Mouse (Mus musculus): ENCODE measurements around the gene Clec2d. TPM values are rescaled to one million over a fixed set of nuclear protein-coding genes. Genes with fewer than 3 reads are reported as not detected.
"Not testable (repeated sequence)": the region's sequence is repeated elsewhere in the genome, so short reads cannot be mapped to it uniquely, and the experiment has no call there.

Gene Clec2d
- polyA plus RNA-seq, 1 experiment from 2014 or later, result 0.24 TPM

GRCm38 (mm10) chr6:129193431-129193830 lies 13.0 kb downstream of the Clec2d start:
- no peak overlapping the region for H3K27ac ChIP-seq (replicated peaks)
- H3K9ac ChIP-seq (replicated peaks), result no peak overlapping the region
- H3K4me3 ChIP-seq (replicated peaks), result no peak overlapping the region
- no peaks in the 10 kb centered on the region for H3K4me1 ChIP-seq
- no peak overlapping the region for H3K4me2 ChIP-seq
- no peak for ATAC-seq (ENCODE audit: low FRiP score)
- no peaks in the 10 kb centered on the region for H3K27me3 ChIP-seq (replicated peaks)
- H3K9me3 ChIP-seq (replicated peaks), result no peaks in the 10 kb centered on the region
- H3K36me3 ChIP-seq, result no peaks in the 10 kb centered on the region
- 92% methylated on average over 2 of the region's 2 CpGs for WGBS

GRCm38 (mm10) chr6:129200066-129200465 lies 19.7 kb downstream of the Clec2d start:
- ATAC-seq (ENCODE audit: low FRiP score); H3K9me3 ChIP-seq (replicated peaks); H3K4me1 ChIP-seq; H3K9ac ChIP-seq (replicated peaks); H3K36me3 ChIP-seq; H3K4me2 ChIP-seq; H3K27me3 ChIP-seq (replicated peaks); H3K27ac ChIP-seq (replicated peaks); H3K4me3 ChIP-seq (replicated peaks): not testable (repeated sequence)

- no peak for ATAC-seq (ENCODE audit: low FRiP score)
- no peaks in the 10 kb centered on the region for H3K9me3 ChIP-seq (replicated peaks)
- no peaks in the 10 kb centered on the region for H3K36me3 ChIP-seq
- no peaks in the 10 kb centered on the region for H3K4me1 ChIP-seq
- no peaks in the 10 kb centered on the region for H3K27me3 ChIP-seq (replicated peaks)
- no peak overlapping the region for H3K4me3 ChIP-seq (replicated peaks)
- H3K4me2 ChIP-seq, result no peak overlapping the region
- 85% methylated on average over 1 of the region's 1 CpGs for WGBS
- no peak overlapping the region for H3K9ac ChIP-seq (replicated peaks)
- H3K27ac ChIP-seq (replicated peaks), result no peak overlapping the region
Observed at GRCm38 (mm10) chr6:129202306-129202705, 21.9 kb downstream of the Clec2d start.

GRCm38 (mm10) chr6:129204342-129204741 lies 23.9 kb downstream of the Clec2d start:
- Histone ChIP-seq H3K27me3 (replicated peaks) (no peaks in the 10 kb centered on the region), H3K4me2 (no peak overlapping the region), H3K9ac (replicated peaks) (no peak overlapping the region), H3K4me3 (replicated peaks) (no peak overlapping the region), H3K27ac (replicated peaks) (no peak overlapping the region), H3K36me3 (no peaks in the 10 kb centered on the region), H3K9me3 (replicated peaks) (no peaks in the 10 kb centered on the region), H3K4me1 (no peaks in the 10 kb centered on the region)
- ATAC-seq (ENCODE audit: low FRiP score), result no peak
- 65% methylated on average over 1 of the region's 1 CpGs for WGBS

GRCm38 (mm10) chr6:129204838-129205237 lies 24.4 kb downstream of the Clec2d start:
- Histone ChIP-seq H3K27me3 (replicated peaks) (no peaks in the 10 kb centered on the region), H3K4me2 (no peak overlapping the region), H3K36me3 (no peaks in the 10 kb centered on the region), H3K4me3 (replicated peaks) (no peak overlapping the region), H3K27ac (replicated peaks) (no peak overlapping the region), H3K9me3 (replicated peaks) (no peaks in the 10 kb centered on the region), H3K9ac (replicated peaks) (no peak overlapping the region), H3K4me1 (no peaks in the 10 kb centered on the region)
- no peak for ATAC-seq (ENCODE audit: low FRiP score)
- WGBS, result 91% methylated on average over 3 of the region's 3 CpGs

GRCm38 (mm10) chr6:129208891-129209519 lies 28.6 kb downstream of the Clec2d start:
- no peak overlapping the region for H3K9ac ChIP-seq (replicated peaks)
- no peak overlapping the region for H3K27ac ChIP-seq (replicated peaks)
- WGBS, result 92% methylated on average over 5 of the region's 5 CpGs
- H3K4me1 ChIP-seq, result no peaks in the 10 kb centered on the region
- H3K4me3 ChIP-seq (replicated peaks), result no peak overlapping the region
- H3K27me3 ChIP-seq (replicated peaks), result no peaks in the 10 kb centered on the region
- H3K36me3 ChIP-seq, result no peaks in the 10 kb centered on the region
- ATAC-seq (ENCODE audit: low FRiP score), result no peak
- H3K4me2 ChIP-seq, result no peak overlapping the region
- H3K9me3 ChIP-seq (replicated peaks), result no peaks in the 10 kb centered on the region

- no peak overlapping the region for H3K4me2 ChIP-seq
- no peaks in the 10 kb centered on the region for H3K9me3 ChIP-seq (replicated peaks)
- no peaks in the 10 kb centered on the region for H3K36me3 ChIP-seq
- no peak overlapping the region for H3K4me3 ChIP-seq (replicated peaks)
- H3K9ac ChIP-seq (replicated peaks), result no peak overlapping the region
- no peak overlapping the region for H3K27ac ChIP-seq (replicated peaks)
- 83% methylated on average over 1 of the region's 1 CpGs for WGBS
- no peaks in the 10 kb centered on the region for H3K4me1 ChIP-seq
- H3K27me3 ChIP-seq (replicated peaks), result no peaks in the 10 kb centered on the region
- no peak for ATAC-seq (ENCODE audit: low FRiP score)
Observed at GRCm38 (mm10) chr6:129209785-129210446, 29.5 kb downstream of the Clec2d start.

GRCm38 (mm10) chr6:129210447-129210790 lies 30.0 kb downstream of the Clec2d start:
- no peak for ATAC-seq (ENCODE audit: low FRiP score)
- Histone ChIP-seq H3K9ac (replicated peaks) (no peak overlapping the region), H3K36me3 (no peaks in the 10 kb centered on the region), H3K4me1 (no peaks in the 10 kb centered on the region), H3K9me3 (replicated peaks) (no peaks in the 10 kb centered on the region), H3K4me3 (replicated peaks) (no peak overlapping the region), H3K27ac (replicated peaks) (no peak overlapping the region), H3K4me2 (no peak overlapping the region), H3K27me3 (replicated peaks) (no peaks in the 10 kb centered on the region)
- 92% methylated on average over 4 of the region's 4 CpGs for WGBS

- Histone ChIP-seq H3K9ac (replicated peaks) (no peak overlapping the region), H3K27me3 (replicated peaks) (no peaks in the 10 kb centered on the region), H3K27ac (replicated peaks) (no peak overlapping the region), H3K4me2 (no peak overlapping the region), H3K4me3 (replicated peaks) (no peak overlapping the region), H3K4me1 (no peaks in the 10 kb centered on the region), H3K36me3 (no peaks in the 10 kb centered on the region), H3K9me3 (replicated peaks) (no peaks in the 10 kb centered on the region)
- ATAC-seq (ENCODE audit: low FRiP score), result no peak
Observed at GRCm38 (mm10) chr6:129212421-129213195, 32.2 kb downstream of the Clec2d start.

GRCm38 (mm10) chr6:129213497-129213896 lies 33.1 kb downstream of the Clec2d start:
- no peak overlapping the region for H3K4me2 ChIP-seq
- H3K9me3 ChIP-seq (replicated peaks), result no peaks in the 10 kb centered on the region
- H3K27ac ChIP-seq (replicated peaks), result no peak overlapping the region
- H3K4me3 ChIP-seq (replicated peaks), result no peak overlapping the region
- no peaks in the 10 kb centered on the region for H3K4me1 ChIP-seq
- no peaks in the 10 kb centered on the region for H3K36me3 ChIP-seq
- H3K27me3 ChIP-seq (replicated peaks), result no peaks in the 10 kb centered on the region
- no peak overlapping the region for H3K9ac ChIP-seq (replicated peaks)
- ATAC-seq (ENCODE audit: low FRiP score), result no peak
- 81% methylated on average over 1 of the region's 1 CpGs for WGBS

GRCm38 (mm10) chr6:129214263-129214662 lies 33.8 kb downstream of the Clec2d start:
- Histone ChIP-seq H3K36me3 (no peaks in the 10 kb centered on the region), H3K4me3 (replicated peaks) (no peak overlapping the region), H3K27ac (replicated peaks) (no peak overlapping the region), H3K4me1 (no peaks in the 10 kb centered on the region), H3K4me2 (no peak overlapping the region), H3K27me3 (replicated peaks) (no peaks in the 10 kb centered on the region), H3K9ac (replicated peaks) (no peak overlapping the region), H3K9me3 (replicated peaks) (no peaks in the 10 kb centered on the region)
- ATAC-seq (ENCODE audit: low FRiP score), result no peak
- WGBS, result 91% methylated on average over 2 of the region's 2 CpGs

- WGBS, result 82% methylated on average over 2 of the region's 2 CpGs
- Histone ChIP-seq H3K36me3 (no peaks in the 10 kb centered on the region), H3K4me3 (replicated peaks) (no peak overlapping the region), H3K9me3 (replicated peaks) (no peaks in the 10 kb centered on the region), H3K27me3 (replicated peaks) (no peaks in the 10 kb centered on the region), H3K9ac (replicated peaks) (no peak overlapping the region), H3K4me1 (no peaks in the 10 kb centered on the region), H3K4me2 (no peak overlapping the region), H3K27ac (replicated peaks) (no peak overlapping the region)
- ATAC-seq (ENCODE audit: low FRiP score), result no peak
Observed at GRCm38 (mm10) chr6:129215053-129215452, 34.6 kb downstream of the Clec2d start.
